Mouse (Mus musculus) heart, postnatal 0 days (tissue): Measurements from ENCODE around the gene Dok3. TPM values are rescaled to one million over a fixed set of nuclear protein-coding genes. Genes with fewer than 3 reads are reported as not detected.
"Not testable (repeated sequence)": the region's sequence is repeated elsewhere in the genome, so short reads cannot be mapped to it uniquely, and the experiment has no call there.

ENCODE experiments used
- ATAC-seq: fragments of 200-750 bp; cut with Nextera tagmentation; 2 replicates; pipeline ENCODE4 v1.8.0; 2017; ENCODE audit warnings: low read depth, moderate number of reproducible peaks, moderate library complexity; ENCODE audit not compliant: insufficient read depth
- DNase-seq: peaks from one replicate; pipeline ENCODE4 v3.0.0-alpha.2; 2016; ENCODE audit warnings: low spot score
- H3K27ac ChIP-seq: fragments of 300-500 bp; sonication (generic); 2 replicates; pipeline ENCODE4 v1.5.1; 2014; ENCODE audit warnings: low read depth, mild to moderate bottlenecking
- H3K27me3 ChIP-seq: fragments of 300-500 bp; sonication (generic); 2 replicates; pipeline ENCODE4 v1.6.1; 2014; ENCODE audit warnings: low read length, mixed read lengths; ENCODE audit not compliant: control insufficient read depth, insufficient read depth
- H3K36me3 ChIP-seq: fragments of 300-500 bp; sonication (generic); replicated peaks from 2 replicates; pipeline ENCODE4 v1.6.1; 2014; ENCODE audit warnings: low read length, mixed read lengths; ENCODE audit not compliant: control insufficient read depth, insufficient read depth
- H3K4me1 ChIP-seq: fragments of 300-500 bp; sonication (generic); 2 replicates; pipeline ENCODE4 v1.6.1; 2014; ENCODE audit warnings: antibody characterized with exemption; ENCODE audit not compliant: control insufficient read depth, insufficient read depth
- H3K4me2 ChIP-seq: fragments of 300-500 bp; sonication (generic); 2 replicates; pipeline ENCODE4 v1.6.1; 2014; ENCODE audit warnings: low read depth, mild to moderate bottlenecking, low read length, moderate library complexity
- H3K4me3 ChIP-seq: fragments of 300-500 bp; sonication (generic); 2 replicates; pipeline ENCODE4 v1.5.1; 2014; ENCODE audit warnings: low read depth, low read length
- H3K9ac ChIP-seq: fragments of 300-500 bp; sonication (generic); replicated peaks from 2 replicates; pipeline ENCODE4 v1.6.1; 2014; ENCODE audit warnings: low read depth, low read length, mixed read lengths
- H3K9me3 ChIP-seq: fragments of 300-500 bp; sonication (generic); replicated peaks from 2 replicates; pipeline ENCODE4 v1.6.1; 2016; ENCODE audit warnings: low read length; ENCODE audit not compliant: control insufficient read depth
- CTCF ChIP-seq: IDR thresholded peaks from 2 replicates; pipeline ENCODE4 v1.5.1; 2016; ENCODE audit warnings: antibody characterized with exemption, control low read depth, low read depth
- EP300 ChIP-seq: IDR thresholded peaks from 2 replicates; pipeline ENCODE4 v1.6.1; 2016; ENCODE audit warnings: antibody characterized with exemption, low read depth
- WGBS: fragments of 180-500 bp; shearing (Covaris S2); extraction: QIAGEN DNeasy Blood & Tissue Kit; methylation state at CpG from one replicate; pipeline ENCODE4 v1.1.7; 2014; 5-methylcytosine and 5-hydroxymethylcytosine counted together
- polyA plus RNA-seq: library from polyadenylated mRNA; unstranded; fragments of >200 nt; fragmentation: Nextera tagmentation; extraction: Ambion mirVana; gene quantifications from 2 replicates; pipeline ENCODE4 v1.2.1, GENCODE M21; 2015
- total RNA-seq: library from RNA; depleted of rRNA; stranded (reverse); fragments of >200 nt; gene quantifications from 2 replicates; pipeline ENCODE4 v1.2.3, GENCODE M21; 2014; ENCODE audit warnings: low replicate concordance; rRNA removed

The Dok3 gene
- total RNA-seq (2.7 and 2.8 TPM in 2 replicates), polyA plus RNA-seq (0.95 and 1.4 TPM in 2 replicates)

GRCm38 (mm10) chr13:55529198-55529915, at the start of gene Dok3:
TSS of gene Dok3 (minus strand) at chr13:55529296.
- 70% methylated on average over 8 of the region's 8 CpGs for WGBS
- H3K4me1 ChIP-seq, result no peaks in the 10 kb centered on the region
- no peaks in the 10 kb centered on the region for H3K27me3 ChIP-seq
- H3K9ac ChIP-seq, result no peak within 1 kb of the TSS
- no peaks in the 10 kb centered on the region for H3K9me3 ChIP-seq
- H3K4me2 ChIP-seq, result no peak within 1 kb of the TSS
- H3K27ac ChIP-seq, result no peak within 1 kb of the TSS
- peaks cover 46% of the 10 kb centered on the region for H3K36me3 ChIP-seq
- ATAC-seq, result no peak
- no peak for DNase-seq
- H3K4me3 ChIP-seq, result no peak within 1 kb of the TSS
- TF ChIP-seq EP300 (no peak), CTCF (no peak)

- H3K9ac ChIP-seq, result no peak overlapping the region
- H3K4me3 ChIP-seq, result no peak overlapping the region
- DNase-seq (no peak), ATAC-seq (no peak)
- 65% methylated on average over 4 of the region's 4 CpGs for WGBS
- no peaks in the 10 kb centered on the region for H3K4me1 ChIP-seq
- no peaks in the 10 kb centered on the region for H3K36me3 ChIP-seq
- H3K27me3 ChIP-seq, result no peaks in the 10 kb centered on the region
- H3K4me2 ChIP-seq, result no peak overlapping the region
- no peak overlapping the region for H3K27ac ChIP-seq
- no peak for TF ChIP-seq CTCF
- TF ChIP-seq EP300, result no peak
- 0 out of 2 replicates have a peak, but pooled peaks cover 4% of the 10 kb centered on the region for H3K9me3 ChIP-seq
Observed at GRCm38 (mm10) chr13:55578086-55578485, 49.0 kb upstream of the Dok3 start.

GRCm38 (mm10) chr13:55576872-55577271, 47.8 kb upstream of the Dok3 start:
- not testable (repeated sequence) for H3K9me3 ChIP-seq, H3K27me3 ChIP-seq, DNase-seq, H3K36me3 ChIP-seq, H3K4me1 ChIP-seq, H3K27ac ChIP-seq, H3K9ac ChIP-seq, H3K4me3 ChIP-seq, ATAC-seq, H3K4me2 ChIP-seq
- 83% methylated on average over 7 of the region's 7 CpGs for WGBS

GRCm38 (mm10) chr13:55575932-55576331, 46.8 kb upstream of the Dok3 start:
- no peak overlapping the region for H3K27ac ChIP-seq
- TF ChIP-seq EP300, result no peak
- no peak for TF ChIP-seq CTCF
- no peak for DNase-seq
- H3K9me3 ChIP-seq, result 0 out of 2 replicates have a peak, but pooled peaks cover 4% of the 10 kb centered on the region
- no peak for ATAC-seq
- WGBS, result 53% methylated on average over 5 of the region's 5 CpGs
- H3K4me3 ChIP-seq, result no peak overlapping the region
- H3K4me1 ChIP-seq, result no peaks in the 10 kb centered on the region
- H3K4me2 ChIP-seq, result no peak overlapping the region
- H3K27me3 ChIP-seq, result no peaks in the 10 kb centered on the region
- no peaks in the 10 kb centered on the region for H3K36me3 ChIP-seq
- H3K9ac ChIP-seq, result no peak overlapping the region

- ATAC-seq, result no peak
- Histone ChIP-seq H3K4me1 (peaks cover 9% of the 10 kb centered on the region), H3K27ac (no peak overlapping the region), H3K9me3 (0 out of 2 replicates have a peak, but pooled peaks cover 4% of the 10 kb centered on the region), H3K9ac (no peak overlapping the region), H3K36me3 (no peaks in the 10 kb centered on the region), H3K4me2 (no peak overlapping the region), H3K27me3 (no peaks in the 10 kb centered on the region), H3K4me3 (no peak overlapping the region)
- 73% methylated on average over 5 of the region's 5 CpGs for WGBS
- no peak for DNase-seq
- no peak for TF ChIP-seq CTCF
- no peak for TF ChIP-seq EP300
Observed at GRCm38 (mm10) chr13:55574321-55574720, 45.2 kb upstream of the Dok3 start.

- no peak for TF ChIP-seq EP300
- no peak for TF ChIP-seq CTCF
- DNase-seq (no peak), ATAC-seq (no peak)
- Histone ChIP-seq H3K9me3 (0 out of 2 replicates have a peak, but pooled peaks cover 4% of the 10 kb centered on the region), H3K27me3 (no peaks in the 10 kb centered on the region), H3K9ac (no peak within 1 kb of the TSS), H3K27ac (no peak within 1 kb of the TSS), H3K4me2 (no peak within 1 kb of the TSS), H3K4me1 (peaks cover 12% of the 10 kb centered on the region), H3K4me3 (no peak within 1 kb of the TSS), H3K36me3 (no peaks in the 10 kb centered on the region)
- whole genome bisulfite sequencing, result 91% methylated on average over 2 of the region's 2 CpGs
Observed at GRCm38 (mm10) chr13:55573432-55573831, 44.3 kb upstream of the Dok3 start, which contains the start of gene Tmed9. TSS of gene Tmed9 (plus strand) at chr13:55573732.
